Mouse (Mus musculus) retina, embryonic 14.5 days (tissue): Measurements from ENCODE around the gene Bpi.

Experiments used
- DNase-seq: peaks from one replicate; pipeline ENCODE4 v3.0.0-alpha.2; 2015; ENCODE audit warnings: low spot score

Bpi gene

GRCm38 (mm10) chr2:158285655-158286054 lies 27.8 kb downstream of the Bpi start:
- no peak for DNase-seq

- DNase-seq: no peak
Observed at GRCm38 (mm10) chr2:158295700-158296099, 37.8 kb downstream of the Bpi start.

- DNase-seq: no peak
Observed at GRCm38 (mm10) chr2:158299203-158299602, 41.3 kb downstream of the Bpi start.

GRCm38 (mm10) chr2:158299731-158300130 lies 41.8 kb downstream of the Bpi start:
- DNase-seq: no peak

GRCm38 (mm10) chr2:158302807-158303206 lies 44.9 kb downstream of the Bpi start:
- DNase-seq: no peak

- peak; percentile 69 for DNase-seq
Observed at GRCm38 (mm10) chr2:158305948-158306695, 48.2 kb downstream of the Bpi start, which contains the start of gene Lbp. TSS of gene Lbp (plus strand) at chr2:158306493.

GRCm38 (mm10) chr2:158306696-158307049 lies 48.8 kb downstream of the Bpi start:
- no peak for DNase-seq

GRCm38 (mm10) chr2:158308276-158308675 lies 50.4 kb downstream of the Bpi start:
- no peak for DNase-seq

- DNase-seq: no peak
Observed at GRCm38 (mm10) chr2:158313089-158313488, 55.2 kb downstream of the Bpi start.

GRCm38 (mm10) chr2:158316371-158316770 lies 58.5 kb downstream of the Bpi start:
- DNase-seq: peak; percentile 73

- peak; percentile 89 for DNase-seq
Observed at GRCm38 (mm10) chr2:158317026-158317425, 59.1 kb downstream of the Bpi start.

- no peak for DNase-seq
Observed at GRCm38 (mm10) chr2:158321596-158321995, 63.7 kb downstream of the Bpi start.

GRCm38 (mm10) chr2:158322845-158323244 lies 65.0 kb downstream of the Bpi start:
- no peak for DNase-seq

- DNase-seq: peak; percentile 79
Observed at GRCm38 (mm10) chr2:158324531-158325190, 66.8 kb downstream of the Bpi start.

- no peak for DNase-seq
Observed at GRCm38 (mm10) chr2:158325609-158326008, 67.7 kb downstream of the Bpi start.
